Mouse (Mus musculus) megakaryocyte, adult 5-6 weeks (primary cell): Measurements from ENCODE around the gene Tox4. TPM values are rescaled to one million over a fixed set of nuclear protein-coding genes. Genes with fewer than 3 reads are reported as not detected.
A peak's percentile ranks its signal among the peaks of the same experiment; 100 is the strongest.

Experiments
- ATAC-seq: 2 replicates; pipeline ENCODE4 v1.8.0; 2016; ENCODE audit warnings: mild to moderate bottlenecking, inconsistent platforms; ENCODE audit not compliant: poor library complexity, severe bottlenecking
- total RNA-seq, 2 experiments: library from RNA; stranded (forward) in 1 of 2; stranded (reverse) in 1 of 2; fragments of 153-499, 151-499 nt in 1 of 2; fragments of 221-1000, 200-1000 nt in 1 of 2; gene quantifications; 2 replicates each; pipeline versions ENCODE4 v1.2.3 to v1.2.4; 2015 to 2017

The Tox4 gene
- total RNA-seq, 2 experiments from 2014 or later: 33.1 to 37.7 TPM

DNA sequence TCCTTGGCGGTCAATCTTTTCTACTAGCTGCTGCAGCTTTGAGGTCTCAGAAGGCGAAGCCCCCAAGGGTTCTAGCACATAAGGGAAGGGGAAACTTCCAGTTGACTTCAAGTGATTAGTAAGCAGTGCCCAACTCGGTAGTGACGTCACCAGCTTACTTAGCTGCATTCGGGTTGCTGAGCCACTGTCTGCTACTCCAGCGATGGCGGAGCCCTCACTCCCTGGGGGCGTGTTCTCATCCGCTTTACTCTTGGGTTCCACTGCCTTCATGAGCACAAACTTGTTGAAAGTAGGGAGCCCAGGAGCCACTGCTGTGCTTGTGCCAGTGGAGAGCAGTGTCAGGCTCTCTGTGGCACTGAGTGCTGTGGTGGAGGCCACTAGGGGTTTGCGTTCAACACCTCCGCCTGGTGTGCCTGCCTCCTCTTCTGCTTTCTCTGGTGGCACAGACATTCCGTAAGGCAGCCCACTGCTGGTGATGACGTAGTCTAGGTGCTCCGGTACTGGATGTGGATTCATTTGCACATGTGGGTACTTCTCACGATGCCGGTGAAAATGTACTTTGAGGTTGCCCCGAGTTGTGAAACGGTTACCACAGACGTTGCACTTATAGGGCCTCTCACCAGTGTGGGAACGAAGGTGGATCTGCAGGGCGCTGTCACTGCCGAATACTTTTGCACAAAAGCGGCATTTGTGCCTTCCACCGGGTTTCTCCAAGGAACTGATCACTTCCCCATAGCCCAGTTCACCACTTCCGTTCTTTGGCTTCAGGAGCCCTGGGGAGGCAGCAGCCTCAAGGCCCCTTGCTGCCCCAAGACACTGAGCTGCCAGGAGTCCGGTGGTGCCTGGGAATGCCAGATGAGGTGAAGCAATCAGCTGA is 35.2 kb downstream of the Tox4 start:
- peak; percentile 73 for ATAC-seq

- no peak for ATAC-seq
These were observed 35.8 kb downstream of the Tox4 start for GRCm38 (mm10) chr14:52314808-52315150.

DNA sequence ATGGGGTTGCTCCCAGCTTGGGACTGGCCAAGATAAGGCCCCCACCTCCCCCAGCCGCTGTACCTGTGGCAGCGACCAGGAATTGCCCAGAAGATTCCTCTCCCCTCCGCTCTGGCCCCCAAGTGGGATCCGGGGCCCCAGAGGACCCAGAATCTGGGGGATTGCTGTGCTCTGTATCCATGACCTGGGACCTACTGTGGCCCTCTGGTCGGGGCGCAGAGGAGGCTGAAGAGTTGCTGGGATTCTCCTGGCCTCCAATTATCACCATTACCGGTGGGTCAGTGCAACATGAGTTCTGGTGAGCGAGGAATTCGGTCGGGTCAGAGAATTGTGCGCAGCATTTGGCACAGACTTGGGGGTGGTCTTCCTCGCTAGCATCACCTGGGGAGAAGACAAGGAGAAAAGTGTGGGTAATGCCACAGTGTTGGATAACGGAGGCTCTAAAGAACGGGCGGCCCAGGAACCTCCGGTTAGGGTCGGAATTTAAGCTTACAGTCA is 36.4 kb downstream of the Tox4 start:
- no peak; the same call in 1 of the 2 replicates for ATAC-seq

DNA sequence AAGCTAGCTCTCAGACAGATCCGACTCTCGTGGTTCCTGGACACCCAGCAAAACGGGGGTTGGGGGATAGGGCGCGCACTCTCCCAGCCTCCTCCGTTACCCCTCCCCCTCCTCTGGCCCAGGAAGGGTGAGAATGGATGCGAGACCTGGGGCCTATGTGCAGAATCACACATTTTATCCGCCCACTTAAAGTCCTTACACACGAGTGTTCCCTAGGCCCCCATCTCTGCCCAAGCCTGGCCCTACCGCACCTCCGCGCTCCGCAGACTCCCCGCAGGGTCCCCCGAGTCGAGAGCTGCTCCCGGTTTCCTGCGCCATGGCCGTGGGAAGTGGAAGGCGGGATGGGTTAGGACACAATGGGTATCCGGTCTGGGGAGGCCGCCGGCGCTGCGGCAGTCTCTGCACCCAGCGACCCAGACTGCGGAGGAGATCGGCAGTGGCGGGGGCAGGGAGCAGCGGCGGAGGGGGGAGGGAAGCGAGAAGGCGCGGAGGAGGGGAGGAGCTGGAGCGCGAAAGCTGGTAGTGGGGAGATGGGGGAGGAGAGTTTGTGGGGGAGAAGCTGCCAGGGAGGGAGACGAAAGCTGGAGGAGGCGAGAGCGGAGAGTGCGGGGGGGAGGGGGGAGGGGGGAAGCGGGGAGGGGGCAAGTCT is 37.0 kb downstream of the Tox4 start:
- ATAC-seq: peak; percentile 49

DNA sequence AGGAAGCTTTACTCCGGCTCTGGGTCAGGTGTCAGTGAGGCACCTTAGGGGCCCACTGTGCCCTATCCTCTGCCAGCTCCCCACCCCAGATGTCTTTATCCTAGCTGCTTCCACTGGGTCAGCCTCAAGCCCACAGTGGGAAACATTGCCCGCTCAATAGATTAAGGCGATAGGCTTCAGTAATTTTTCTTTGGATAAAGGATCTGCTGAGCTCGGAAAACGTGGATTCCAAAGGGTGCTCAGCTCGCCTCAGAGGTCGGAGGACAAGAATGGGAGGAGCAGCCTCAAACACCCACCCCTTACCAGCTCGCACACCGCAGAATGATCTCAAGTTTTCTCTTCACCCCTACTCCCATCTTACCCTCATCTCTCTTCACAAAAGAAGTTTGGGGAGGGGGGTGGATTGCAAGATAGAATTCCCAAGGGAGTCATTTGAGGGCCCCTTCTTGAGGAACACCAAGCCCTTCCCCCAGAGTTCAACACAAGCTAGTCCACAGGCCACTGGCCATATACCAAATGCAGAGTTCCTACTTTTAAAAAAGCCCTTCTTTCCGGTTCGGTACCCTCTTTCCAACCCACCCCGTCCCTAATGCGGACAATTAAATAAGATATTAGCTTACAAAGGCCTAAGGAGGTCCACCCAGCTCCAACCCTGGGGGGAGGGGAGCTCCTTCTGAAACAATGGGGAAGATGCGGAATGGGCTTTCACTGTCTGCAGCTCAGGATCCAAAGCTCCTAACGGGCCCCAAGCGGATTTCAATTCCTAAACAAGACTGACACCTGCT is 37.7 kb downstream of the Tox4 start:
- ATAC-seq: no peak

- ATAC-seq: no peak
These were observed 40.4 kb downstream of the Tox4 start for GRCm38 (mm10) chr14:52319361-52319760.

DNA sequence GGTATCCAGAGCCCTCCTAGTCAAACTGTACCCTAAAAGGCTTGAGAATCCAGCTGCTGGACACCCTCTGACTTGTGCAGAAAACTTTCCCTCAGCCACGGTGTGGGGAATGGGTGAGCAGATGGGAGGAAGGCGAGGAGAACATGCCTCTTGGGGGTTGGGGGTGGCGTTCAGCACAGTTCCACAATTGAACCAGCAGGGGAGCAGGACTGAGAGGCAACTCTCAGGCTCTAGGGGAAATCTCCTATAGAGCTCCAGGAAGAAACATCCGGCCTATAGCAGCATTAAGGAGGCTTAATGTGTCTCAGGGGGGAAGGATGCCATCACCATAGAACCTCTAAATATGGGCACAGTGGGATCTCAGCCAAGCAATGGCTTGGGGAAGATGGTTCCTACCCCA is 46.9 kb downstream of the Tox4 start:
- no peak for ATAC-seq

DNA sequence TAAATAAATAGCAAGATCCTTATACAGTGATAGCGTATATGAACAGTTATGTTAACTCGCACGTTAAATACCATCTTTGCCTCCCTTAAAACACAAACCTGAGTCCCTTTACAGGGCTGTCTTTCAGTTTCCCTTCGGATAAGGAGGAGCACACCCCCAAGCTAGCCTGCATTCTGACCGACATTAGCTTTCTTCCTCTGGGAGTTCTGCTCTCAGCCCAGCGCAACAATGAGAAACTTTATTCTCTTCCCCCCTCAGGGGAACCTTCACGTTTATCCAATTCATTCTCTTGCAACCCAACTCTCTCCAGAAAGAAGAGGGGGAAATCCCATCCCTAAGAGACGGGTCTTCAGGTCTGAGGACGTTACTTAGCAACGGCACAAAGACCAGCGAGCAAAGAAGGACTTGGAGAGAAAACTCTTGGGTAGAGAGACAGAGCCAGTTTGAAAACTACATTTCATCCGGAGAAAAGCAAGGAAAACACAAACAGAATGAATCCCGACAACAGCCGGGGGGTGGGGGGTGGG is 48.5 kb downstream of the Tox4 start:
- no peak for ATAC-seq

DNA sequence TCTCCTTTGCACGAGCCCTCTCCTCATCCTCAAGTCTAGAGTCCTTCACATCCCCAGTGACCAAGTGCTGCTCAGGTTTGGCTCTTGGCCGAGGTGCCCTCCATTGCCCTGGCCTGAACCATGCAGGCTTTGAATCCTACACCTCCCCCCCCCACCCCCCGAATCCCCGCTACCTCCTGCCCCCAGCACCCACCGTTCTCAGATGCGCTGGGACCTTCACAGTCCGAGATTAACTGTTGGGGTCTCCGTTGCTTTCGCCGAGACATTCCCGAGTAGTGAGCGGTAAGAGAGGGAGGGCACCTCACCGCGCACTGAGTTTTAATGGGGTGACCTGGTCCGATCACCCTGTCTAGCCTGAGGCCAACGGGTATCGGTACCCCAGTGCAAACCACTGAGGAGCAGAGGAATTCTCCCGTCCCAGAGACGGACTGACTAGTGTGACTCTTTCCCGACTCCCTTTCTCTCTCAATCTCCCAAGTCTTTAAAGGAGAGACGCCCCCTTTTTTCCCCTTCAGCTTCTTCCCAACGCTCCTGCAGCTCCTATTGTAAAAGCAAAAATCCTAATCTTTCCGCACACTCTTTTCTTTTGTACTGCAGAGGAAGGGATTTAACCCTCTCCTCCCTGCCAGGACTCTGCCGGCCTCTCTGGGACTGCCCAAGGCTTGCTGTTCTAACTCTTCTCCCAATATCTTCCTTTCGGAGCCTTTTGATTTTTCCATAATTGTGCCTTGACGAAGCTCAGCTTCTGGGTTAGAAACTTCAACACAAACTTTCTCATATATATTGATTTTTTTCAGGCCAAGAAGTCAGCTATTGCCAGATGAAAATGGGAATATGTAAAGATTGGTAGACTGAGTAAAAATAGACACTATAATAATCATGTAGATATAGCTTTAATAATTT is 49.2 kb downstream of the Tox4 start, which contains the start of gene Sall2:
Sall2 (minus strand) TSS at position 853 of the 903 bp plus-strand sequence.
- ATAC-seq: no peak

DNA sequence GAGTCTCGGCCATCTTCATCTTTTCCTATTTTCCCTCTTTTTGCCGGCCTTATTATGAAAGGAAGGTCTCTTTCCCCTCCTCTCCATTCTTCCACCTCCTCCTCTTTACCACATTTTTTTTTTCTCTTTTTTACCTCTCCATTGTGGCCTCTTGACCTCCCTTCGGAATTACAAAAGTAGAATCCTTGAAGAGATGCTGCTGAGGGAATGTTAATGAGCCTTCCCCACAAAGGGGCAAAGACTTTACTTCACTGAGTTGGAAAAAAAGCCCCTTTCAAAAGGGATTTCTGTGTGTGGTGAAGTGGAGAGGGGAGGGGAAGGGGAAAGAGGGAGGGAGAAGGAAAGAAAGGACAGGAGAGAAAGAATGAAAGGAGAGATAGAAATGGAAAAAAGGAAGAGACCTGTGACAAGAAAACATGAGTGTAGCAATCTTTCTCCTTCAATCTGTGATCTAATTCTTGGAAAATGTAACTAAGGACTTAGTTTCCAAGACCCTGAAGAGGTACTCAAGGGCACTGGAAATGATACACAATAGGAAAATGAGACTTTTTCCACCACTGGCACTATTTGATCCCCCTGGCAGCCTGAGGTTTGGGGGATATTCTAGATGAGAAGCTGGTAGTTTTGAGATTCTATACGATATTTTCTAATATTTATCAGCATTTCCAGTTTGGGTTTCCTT is 52.3 kb downstream of the Tox4 start:
- no peak for ATAC-seq

DNA sequence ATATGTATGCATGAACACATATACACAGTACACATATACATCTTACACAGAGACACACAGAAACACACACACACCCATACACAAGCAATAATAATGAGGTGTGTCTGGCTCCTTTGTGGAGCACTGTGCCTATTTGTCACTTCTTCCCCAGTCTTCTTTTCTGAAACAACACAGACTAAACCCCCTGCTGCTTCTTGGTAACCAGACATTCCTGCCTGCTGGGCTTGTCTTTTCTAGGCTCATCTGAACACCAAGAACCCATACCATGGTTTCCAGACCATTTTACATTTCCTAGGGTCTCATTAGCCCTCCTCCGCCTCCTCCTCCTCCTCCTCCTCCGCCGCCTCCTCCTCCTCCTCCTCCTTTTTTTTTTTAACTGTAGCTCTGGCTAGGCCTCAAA is 53.2 kb downstream of the Tox4 start:
- no peak for ATAC-seq

- ATAC-seq: peak; percentile 93
These were observed 60.0 kb downstream of the Tox4 start for GRCm38 (mm10) chr14:52338751-52339511.

DNA sequence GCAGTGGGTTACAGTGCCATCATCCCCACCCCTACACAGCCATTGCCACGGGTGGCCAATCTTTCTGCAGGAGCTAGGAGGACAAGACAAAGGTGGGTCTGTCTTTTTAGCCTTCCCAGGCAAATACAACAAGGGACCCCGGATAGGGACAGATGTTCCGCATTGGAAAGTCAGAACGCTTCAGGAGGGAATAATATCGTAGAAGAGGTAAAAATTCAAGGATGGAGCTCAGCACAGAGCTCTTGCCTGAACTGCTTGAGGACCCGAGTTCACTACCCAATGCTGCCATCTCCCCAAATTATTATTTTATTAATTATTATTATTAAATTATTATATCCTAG is 60.5 kb downstream of the Tox4 start:
- no peak for ATAC-seq

Other genes starting within 250 kb of the Tox4 start
- not detected in 2 replicates for gene Olfr221, start 236.7 kb upstream of the Tox4 start, total RNA-seq (2015)
- not detected in 2 replicates for gene Olfr221, start 236.7 kb upstream of the Tox4 start, total RNA-seq (2017)
- 221 and 239 TPM in 2 replicates for gene Hnrnpc, start 175.1 kb upstream of the Tox4 start, total RNA-seq (2015)
- 322 and 343 TPM in 2 replicates for gene Hnrnpc, start 175.1 kb upstream of the Tox4 start, total RNA-seq (2017)
- 2.9 and 3.6 TPM in 2 replicates for gene Rpgrip1, start 168.4 kb upstream of the Tox4 start, total RNA-seq (2015)
- 2.7 TPM in 2 replicates for gene Rpgrip1, start 168.4 kb upstream of the Tox4 start, total RNA-seq (2017)
- gene Supt16, start 81.7 kb upstream of the Tox4 start, total RNA-seq (2015): 53.3 and 54.3 TPM in 2 replicates
- 148 and 153 TPM in 2 replicates for gene Supt16, start 81.7 kb upstream of the Tox4 start, total RNA-seq (2017)
- gene Chd8, start 21.4 kb upstream of the Tox4 start, total RNA-seq (2015): 73.1 and 77.7 TPM in 2 replicates
- 36.9 and 47.6 TPM in 2 replicates for gene Chd8, start 21.4 kb upstream of the Tox4 start, total RNA-seq (2017)
- 5.3 and 7.8 TPM in 2 replicates for gene Rab2b, start 399 bp downstream of the Tox4 start, total RNA-seq (2015)
- gene Rab2b, start 399 bp downstream of the Tox4 start, total RNA-seq (2017): 3.6 and 4.6 TPM in 2 replicates
- gene Mettl3, start 26.0 kb downstream of the Tox4 start, total RNA-seq (2015): 36.2 and 42.1 TPM in 2 replicates
- gene Mettl3, start 26.0 kb downstream of the Tox4 start, total RNA-seq (2017): 29.9 TPM in 2 replicates
- gene Sall2, start 49.6 kb downstream of the Tox4 start, total RNA-seq (2015): 0.51 TPM in 1 of 2 replicates, not detected in the other
- gene Sall2, start 49.6 kb downstream of the Tox4 start, total RNA-seq (2017): 0.07 and 0.37 TPM in 2 replicates
- not detected in 2 replicates for gene Olfr1513, start 77.3 kb downstream of the Tox4 start, total RNA-seq (2015)
- not detected in 2 replicates for gene Olfr1513, start 77.3 kb downstream of the Tox4 start, total RNA-seq (2017)
- not detected in 2 replicates for gene Olfr1512, start 100.0 kb downstream of the Tox4 start, total RNA-seq (2015)
- gene Olfr1512, start 100.0 kb downstream of the Tox4 start, total RNA-seq (2017): not detected in 2 replicates
- gene Olfr1511, start 118.2 kb downstream of the Tox4 start, total RNA-seq (2015): not detected in 2 replicates
- gene Olfr1511, start 118.2 kb downstream of the Tox4 start, total RNA-seq (2017): not detected in 2 replicates
- not detected in 2 replicates for gene Olfr1510, start 135.2 kb downstream of the Tox4 start, total RNA-seq (2015)
- gene Olfr1510, start 135.2 kb downstream of the Tox4 start, total RNA-seq (2017): not detected in 2 replicates
- not detected in 2 replicates for gene Olfr1509, start 163.8 kb downstream of the Tox4 start, total RNA-seq (2015)
- gene Olfr1509, start 163.8 kb downstream of the Tox4 start, total RNA-seq (2017): not detected in 2 replicates
- not detected in 2 replicates for gene Olfr1508, start 188.3 kb downstream of the Tox4 start, total RNA-seq (2015)
- not detected in 2 replicates for gene Olfr1508, start 188.3 kb downstream of the Tox4 start, total RNA-seq (2017)
- gene Olfr1507, start 216.6 kb downstream of the Tox4 start, total RNA-seq (2015): not detected in 2 replicates
- gene Olfr1507, start 216.6 kb downstream of the Tox4 start, total RNA-seq (2017): not detected in 2 replicates